Mouse (Mus musculus): ENCODE results near the gene Bach1. TPM values are rescaled to one million over a fixed set of nuclear protein-coding genes. Genes with fewer than 3 reads are reported as not detected.
"Not testable (repeated sequence)": the region's sequence is repeated elsewhere in the genome, so short reads cannot be mapped to it uniquely, and the experiment has no call there.

The Bach1 gene
- total and polyA plus RNA-seq, 2 experiments from 2014 or later: 5.4 to 27.0 TPM

DNA sequence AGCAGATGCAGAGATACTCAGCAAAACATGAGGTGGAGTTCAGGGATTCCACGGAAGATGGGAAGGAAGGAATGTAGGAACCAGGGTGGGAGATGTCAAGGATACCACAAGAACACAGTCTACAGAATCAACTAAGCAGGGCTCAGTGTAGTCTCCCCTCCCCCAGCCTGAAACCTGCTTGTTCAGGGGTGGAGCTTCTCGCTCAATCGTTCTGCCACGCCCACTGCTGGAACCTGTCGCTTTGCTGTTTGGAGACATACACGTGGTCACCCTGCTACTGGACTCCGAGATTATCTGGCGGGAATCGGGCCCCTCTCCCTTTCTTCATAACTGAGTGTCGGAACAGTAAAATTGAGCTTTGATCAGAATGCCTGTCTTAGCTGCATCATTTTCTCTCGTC lies 20.1 kb upstream of the Bach1 start:
- H3K4me3 ChIP-seq (ENCODE audit: low read depth, low read length): no peak overlapping the region
- 63% methylated on average over 11 of the region's 11 CpGs for WGBS
- no peak for ATAC-seq (ENCODE audit: insufficient read depth, low read depth)
- H3K4me2 ChIP-seq (ENCODE audit: low read depth, low read length): no peak overlapping the region
- no peak overlapping the region for H3K9ac ChIP-seq (replicated peaks; ENCODE audit: low read depth, low read length)
- H3K27me3 ChIP-seq (ENCODE audit: control insufficient read depth, insufficient read depth, low read length): no peaks in the 10 kb centered on the region
- H3K27ac ChIP-seq (ENCODE audit: low read depth): no peak overlapping the region
- H3K4me1 ChIP-seq (ENCODE audit: control insufficient read depth, insufficient read depth): peaks cover 11% of the 10 kb centered on the region; the same call in 1 of the 2 replicates
- no peak for DNase-seq (ENCODE audit: low spot score)
- no peaks in the 10 kb centered on the region for H3K36me3 ChIP-seq (replicated peaks; ENCODE audit: control insufficient read depth, insufficient read depth, low read length)
- TF ChIP-seq EP300 (IDR thresholded peaks at IDR 0.05; ENCODE audit: low read depth): no peak
- no peak for TF ChIP-seq CTCF (IDR thresholded peaks at IDR 0.05; ENCODE audit: low read depth)
- no peaks in the 10 kb centered on the region for H3K9me3 ChIP-seq (replicated peaks; ENCODE audit: control insufficient read depth, low read length)

GRCm38 (mm10) chr16:87680912-87681634 lies 17.7 kb upstream of the Bach1 start:
- H3K4me3 ChIP-seq (ENCODE audit: low read depth, low read length): no peak overlapping the region
- 82% methylated on average over 9 of the region's 9 CpGs for WGBS
- 0 out of 2 replicates have a peak, but pooled peaks cover 2% of the 10 kb centered on the region for H3K4me1 ChIP-seq (ENCODE audit: control insufficient read depth, insufficient read depth)
- no peak for DNase-seq (ENCODE audit: low spot score)
- TF ChIP-seq EP300 (IDR thresholded peaks at IDR 0.05; ENCODE audit: low read depth): no peak
- TF ChIP-seq CTCF (IDR thresholded peaks at IDR 0.05; ENCODE audit: low read depth): no peak
- H3K36me3 ChIP-seq (replicated peaks; ENCODE audit: control insufficient read depth, insufficient read depth, low read length): no peaks in the 10 kb centered on the region
- H3K9ac ChIP-seq (replicated peaks; ENCODE audit: low read depth, low read length): no peak overlapping the region
- ATAC-seq (ENCODE audit: insufficient read depth, low read depth): no peak
- no peak overlapping the region for H3K27ac ChIP-seq (ENCODE audit: low read depth)
- H3K4me2 ChIP-seq (ENCODE audit: low read depth, low read length): no peak overlapping the region
- no peaks in the 10 kb centered on the region for H3K9me3 ChIP-seq (replicated peaks; ENCODE audit: control insufficient read depth, low read length)
- H3K27me3 ChIP-seq (ENCODE audit: control insufficient read depth, insufficient read depth, low read length): no peaks in the 10 kb centered on the region

DNA sequence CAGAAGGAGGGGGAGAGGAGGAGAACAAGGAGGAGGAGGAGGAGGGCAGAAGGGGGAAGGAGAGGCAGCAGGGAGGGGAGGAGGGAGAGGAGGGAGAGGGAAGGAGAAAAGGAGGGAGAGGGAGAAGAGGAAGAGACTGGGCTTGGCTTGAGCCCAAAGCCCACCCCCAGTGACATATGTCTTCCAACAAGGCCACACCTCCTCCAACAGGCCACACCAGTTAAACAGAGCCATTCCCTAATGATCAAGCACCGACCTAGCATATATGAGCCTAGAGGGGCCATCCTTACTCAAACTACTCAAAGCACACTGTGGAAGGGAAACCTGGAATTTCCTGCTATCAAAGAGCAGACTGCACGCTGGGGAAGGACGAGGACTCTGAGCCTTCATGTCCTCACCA lies 16.9 kb upstream of the Bach1 start:
- Histone ChIP-seq H3K4me2 (ENCODE audit: low read depth, low read length) (no peak overlapping the region), H3K9ac (replicated peaks; ENCODE audit: low read depth, low read length) (no peak overlapping the region), H3K4me3 (ENCODE audit: low read depth, low read length) (no peak overlapping the region), H3K27me3 (ENCODE audit: control insufficient read depth, insufficient read depth, low read length) (no peaks in the 10 kb centered on the region), H3K4me1 (ENCODE audit: control insufficient read depth, insufficient read depth) (no peaks in the 10 kb centered on the region), H3K27ac (ENCODE audit: low read depth) (no peak overlapping the region), H3K9me3 (replicated peaks; ENCODE audit: control insufficient read depth, low read length) (no peaks in the 10 kb centered on the region), H3K36me3 (replicated peaks; ENCODE audit: control insufficient read depth, insufficient read depth, low read length) (no peaks in the 10 kb centered on the region)
- DNase-seq (ENCODE audit: low spot score) (no peak), ATAC-seq (ENCODE audit: insufficient read depth, low read depth) (no peak)
- TF ChIP-seq CTCF (IDR thresholded peaks at IDR 0.05; ENCODE audit: low read depth) (no peak), EP300 (IDR thresholded peaks at IDR 0.05; ENCODE audit: low read depth) (no peak)
- 37% methylated on average over 3 of the region's 3 CpGs for WGBS

DNA sequence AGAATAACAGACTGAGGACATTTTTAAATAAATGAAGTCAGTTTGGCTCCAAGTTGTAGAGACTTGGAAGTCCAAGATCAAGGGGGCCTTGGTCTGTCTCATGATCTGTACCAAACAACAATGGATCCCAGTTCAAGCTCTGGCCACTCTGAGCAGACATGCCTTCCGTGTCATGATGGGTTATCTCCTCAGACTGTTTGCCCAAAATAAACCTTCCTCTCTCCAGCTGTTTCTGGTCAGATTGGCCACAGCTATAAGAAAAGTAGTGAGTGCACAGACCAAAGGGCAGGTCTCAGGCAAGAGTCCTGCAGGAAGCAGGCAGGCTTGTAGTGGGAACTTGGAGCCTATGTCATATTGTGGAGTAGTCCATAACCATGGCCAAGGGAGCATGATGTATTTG lies 12.3 kb upstream of the Bach1 start:
- ATAC-seq (ENCODE audit: insufficient read depth, low read depth): no peak
- DNase-seq (ENCODE audit: low spot score): no peak

DNA sequence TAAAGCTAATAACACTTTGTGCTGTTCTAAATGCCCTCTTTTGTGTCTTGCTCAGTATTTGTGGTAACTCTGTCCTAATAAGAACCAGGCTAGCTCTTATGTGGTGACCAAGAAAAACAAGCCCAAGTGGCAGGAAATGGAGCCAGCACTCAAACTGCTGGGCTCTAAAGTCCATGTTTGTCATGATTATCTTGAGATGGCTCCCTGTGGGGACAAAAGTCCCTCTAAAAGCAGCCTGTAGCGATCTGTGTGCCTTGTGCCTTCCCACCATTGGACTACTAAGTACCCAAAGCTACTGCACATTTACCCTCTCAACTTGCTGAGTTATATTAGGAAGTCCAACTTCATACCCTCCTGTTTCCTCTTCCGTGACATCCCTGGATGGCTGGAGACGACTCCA lies 11.4 kb upstream of the Bach1 start:
- Histone ChIP-seq H3K9ac (replicated peaks; ENCODE audit: low read depth, low read length) (no peak overlapping the region), H3K9me3 (replicated peaks; ENCODE audit: control insufficient read depth, low read length) (no peaks in the 10 kb centered on the region), H3K4me1 (ENCODE audit: control insufficient read depth, insufficient read depth) (peaks cover 9% of the 10 kb centered on the region), H3K27me3 (ENCODE audit: control insufficient read depth, insufficient read depth, low read length) (no peaks in the 10 kb centered on the region), H3K4me2 (ENCODE audit: low read depth, low read length) (no peak overlapping the region), H3K36me3 (replicated peaks; ENCODE audit: control insufficient read depth, insufficient read depth, low read length) (no peaks in the 10 kb centered on the region), H3K27ac (ENCODE audit: low read depth) (no peak overlapping the region), H3K4me3 (ENCODE audit: low read depth, low read length) (no peak overlapping the region)
- TF ChIP-seq CTCF (IDR thresholded peaks at IDR 0.05; ENCODE audit: low read depth) (no peak), EP300 (IDR thresholded peaks at IDR 0.05; ENCODE audit: low read depth) (no peak)
- no peak for DNase-seq (ENCODE audit: low spot score)
- ATAC-seq (ENCODE audit: insufficient read depth, low read depth): no peak
- WGBS: 70% methylated on average over 3 of the region's 3 CpGs

More for the DNA sequence above, 12.3 kb upstream of the Bach1 start:
- Histone ChIP-seq H3K9ac (replicated peaks; ENCODE audit: low read depth, low read length) (no peak overlapping the region), H3K4me3 (ENCODE audit: low read depth, low read length) (no peak overlapping the region), H3K36me3 (replicated peaks; ENCODE audit: control insufficient read depth, insufficient read depth, low read length) (no peaks in the 10 kb centered on the region), H3K27me3 (ENCODE audit: control insufficient read depth, insufficient read depth, low read length) (no peaks in the 10 kb centered on the region), H3K27ac (ENCODE audit: low read depth) (no peak overlapping the region), H3K4me2 (ENCODE audit: low read depth, low read length) (no peak overlapping the region), H3K4me1 (ENCODE audit: control insufficient read depth, insufficient read depth) (peaks cover 9% of the 10 kb centered on the region), H3K9me3 (replicated peaks; ENCODE audit: control insufficient read depth, low read length) (no peaks in the 10 kb centered on the region)
- TF ChIP-seq CTCF (IDR thresholded peaks at IDR 0.05; ENCODE audit: low read depth) (no peak), EP300 (IDR thresholded peaks at IDR 0.05; ENCODE audit: low read depth) (no peak)
- 13% methylated on average over 1 of the region's 1 CpGs for WGBS

DNA sequence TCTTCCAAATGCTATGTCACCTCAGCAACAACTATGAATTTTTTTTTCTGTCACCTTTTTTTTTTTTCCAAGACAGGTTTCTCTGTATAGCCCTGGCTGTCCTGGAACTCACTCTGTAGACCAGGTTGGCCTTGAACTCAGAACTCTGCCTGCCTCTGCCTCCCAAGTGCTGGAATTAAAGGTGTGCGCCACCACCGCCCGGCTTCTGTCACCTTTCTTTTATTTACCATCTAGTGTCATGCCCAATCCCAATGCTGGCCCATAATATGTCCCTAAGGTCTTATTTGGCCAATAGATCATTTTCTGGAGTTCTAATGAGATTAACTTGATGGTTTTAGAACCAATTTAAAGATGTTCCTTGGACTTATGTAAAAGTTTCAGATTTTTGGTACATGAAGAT lies 10.4 kb upstream of the Bach1 start:
- not testable (repeated sequence) for H3K9me3 ChIP-seq (replicated peaks; ENCODE audit: control insufficient read depth, low read length); H3K4me1 ChIP-seq (ENCODE audit: control insufficient read depth, insufficient read depth); DNase-seq (ENCODE audit: low spot score); H3K27me3 ChIP-seq (ENCODE audit: control insufficient read depth, insufficient read depth, low read length); H3K4me3 ChIP-seq (ENCODE audit: low read depth, low read length); ATAC-seq (ENCODE audit: insufficient read depth, low read depth); H3K36me3 ChIP-seq (replicated peaks; ENCODE audit: control insufficient read depth, insufficient read depth, low read length); H3K27ac ChIP-seq (ENCODE audit: low read depth); H3K9ac ChIP-seq (replicated peaks; ENCODE audit: low read depth, low read length); H3K4me2 ChIP-seq (ENCODE audit: low read depth, low read length)
- 93% methylated on average over 3 of the region's 3 CpGs for WGBS

- H3K27me3 ChIP-seq (ENCODE audit: control insufficient read depth, insufficient read depth, low read length); H3K4me2 ChIP-seq (ENCODE audit: low read depth, low read length); DNase-seq (ENCODE audit: low spot score); H3K4me1 ChIP-seq (ENCODE audit: control insufficient read depth, insufficient read depth); H3K9me3 ChIP-seq (replicated peaks; ENCODE audit: control insufficient read depth, low read length); H3K36me3 ChIP-seq (replicated peaks; ENCODE audit: control insufficient read depth, insufficient read depth, low read length); ATAC-seq (ENCODE audit: insufficient read depth, low read depth); H3K9ac ChIP-seq (replicated peaks; ENCODE audit: low read depth, low read length); H3K4me3 ChIP-seq (ENCODE audit: low read depth, low read length): not testable (repeated sequence)
- H3K27ac ChIP-seq (ENCODE audit: low read depth): peak overlapping the region; percentile 70
- WGBS: 53% methylated on average over 7 of the region's 7 CpGs
Observed at GRCm38 (mm10) chr16:87688823-87689222, 9.9 kb upstream of the Bach1 start.

Measured in heart, postnatal 0 days (tissue).